Mouse (Mus musculus) cerebellum, postnatal 4 days (tissue): ENCODE results near the gene Il6ra.
"Not testable (repeated sequence)": the region's sequence is repeated elsewhere in the genome, so short reads cannot be mapped to it uniquely, and the experiment has no call there.

Experiments used
- DNase-seq, 2 experiments: peaks; one replicate each; pipeline ENCODE4 v3.0.0; 2022; ENCODE audit warnings: low spot score in 2 of 2, mixed read lengths in 1 of 2

Gene Il6ra

DNA sequence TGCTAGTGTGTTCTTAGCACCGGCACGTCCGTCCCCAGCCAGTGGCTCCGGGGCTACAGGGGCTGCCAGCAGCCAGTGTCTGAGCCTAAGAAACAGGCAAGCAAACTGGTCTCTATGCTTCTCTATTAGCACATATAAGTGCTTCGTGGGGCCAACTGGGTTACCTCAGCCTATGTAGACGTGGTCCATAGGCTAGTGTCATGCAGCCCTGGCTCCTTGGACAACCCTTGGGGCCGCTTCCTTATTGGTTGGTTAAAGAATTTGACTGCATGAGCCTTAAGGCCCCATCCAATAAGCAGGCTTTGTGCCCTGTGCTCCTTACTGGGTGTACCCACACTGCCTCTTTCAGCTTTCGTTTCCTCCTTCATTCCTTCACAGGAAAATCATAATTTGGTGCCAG lies 37.2 kb downstream of the Il6ra start:
- DNase-seq = no peak

DNA sequence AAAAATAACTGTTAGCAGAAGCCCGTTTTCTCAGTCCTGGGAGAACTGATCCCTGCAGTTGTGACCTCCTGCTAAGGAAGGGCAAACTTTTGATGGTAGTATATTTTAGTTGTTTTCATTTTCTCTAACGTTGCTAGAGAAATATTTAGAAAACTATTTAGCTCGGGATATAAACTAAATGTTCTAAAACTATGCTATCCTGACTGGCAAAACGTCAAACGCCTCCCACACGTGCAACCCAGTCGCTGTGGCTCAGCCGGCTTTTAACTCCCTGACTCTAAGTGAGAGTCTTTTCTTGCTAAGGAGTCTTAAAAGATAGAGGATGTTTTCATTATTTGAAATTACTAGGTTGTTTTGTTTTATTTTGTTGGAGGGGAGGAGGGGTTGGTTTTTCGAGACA lies 38.0 kb downstream of the Il6ra start:
- DNase-seq = no peak

DNA sequence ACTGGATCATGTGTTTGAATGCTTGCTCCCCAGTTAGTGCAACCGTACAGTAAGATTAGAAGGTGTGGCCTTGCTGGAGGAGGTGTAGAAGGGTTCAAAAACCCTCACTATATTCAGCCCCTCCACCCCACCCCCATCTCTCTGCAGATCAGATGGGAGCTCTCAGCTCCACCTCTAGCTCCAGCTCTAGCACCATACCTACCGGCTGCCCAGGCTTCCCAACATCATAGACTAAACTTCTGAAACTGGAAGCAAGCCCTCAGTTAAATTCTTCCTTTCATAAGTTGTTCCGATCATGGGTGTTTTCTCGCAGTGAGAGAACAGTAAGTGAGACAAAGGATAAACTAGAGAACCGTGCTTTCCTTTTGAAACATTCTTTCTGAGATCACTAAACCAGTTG lies 38.9 kb downstream of the Il6ra start:
- no peak for DNase-seq

DNA sequence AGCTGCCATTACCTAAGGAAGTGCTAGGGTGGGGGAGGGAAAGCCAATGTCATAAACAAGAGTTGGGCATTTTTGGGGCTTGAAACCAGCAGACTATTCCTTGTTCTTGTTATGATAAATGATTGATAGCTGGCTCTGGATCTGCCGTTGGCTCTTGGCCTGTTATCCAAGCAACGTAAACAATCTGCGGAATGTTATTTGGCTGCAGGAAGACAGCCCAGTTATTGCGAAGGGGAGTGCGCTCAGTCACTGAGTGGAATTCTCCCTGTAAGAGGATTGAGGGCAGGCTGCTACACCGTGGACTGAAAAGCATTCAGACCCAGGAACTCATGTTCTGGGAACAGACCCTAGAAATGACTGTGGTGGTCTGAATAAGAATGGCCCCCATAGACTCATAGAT lies 40.3 kb downstream of the Il6ra start:
- peak in 1 of 2 experiments; percentile 13 for DNase-seq

DNA sequence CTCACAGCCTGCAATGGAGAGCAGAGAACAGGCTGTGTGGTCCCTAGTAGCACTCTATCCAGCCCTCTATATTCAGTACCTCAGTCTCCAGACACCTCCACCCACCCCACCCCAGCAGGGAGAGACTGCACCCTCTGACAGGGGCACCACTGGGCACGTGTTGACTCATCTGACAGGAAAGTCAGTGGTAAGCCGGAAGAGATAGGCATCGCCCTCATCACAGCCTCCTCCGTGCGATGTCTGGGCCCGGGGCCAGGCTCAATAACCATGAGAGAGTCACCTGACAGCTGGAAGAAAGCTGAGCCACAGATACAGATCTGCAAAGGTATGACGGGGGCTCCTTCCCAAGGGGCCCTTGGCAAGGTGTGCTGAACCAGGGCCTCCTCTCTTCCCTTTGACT lies 40.8 kb downstream of the Il6ra start:
- DNase-seq = no peak

DNA sequence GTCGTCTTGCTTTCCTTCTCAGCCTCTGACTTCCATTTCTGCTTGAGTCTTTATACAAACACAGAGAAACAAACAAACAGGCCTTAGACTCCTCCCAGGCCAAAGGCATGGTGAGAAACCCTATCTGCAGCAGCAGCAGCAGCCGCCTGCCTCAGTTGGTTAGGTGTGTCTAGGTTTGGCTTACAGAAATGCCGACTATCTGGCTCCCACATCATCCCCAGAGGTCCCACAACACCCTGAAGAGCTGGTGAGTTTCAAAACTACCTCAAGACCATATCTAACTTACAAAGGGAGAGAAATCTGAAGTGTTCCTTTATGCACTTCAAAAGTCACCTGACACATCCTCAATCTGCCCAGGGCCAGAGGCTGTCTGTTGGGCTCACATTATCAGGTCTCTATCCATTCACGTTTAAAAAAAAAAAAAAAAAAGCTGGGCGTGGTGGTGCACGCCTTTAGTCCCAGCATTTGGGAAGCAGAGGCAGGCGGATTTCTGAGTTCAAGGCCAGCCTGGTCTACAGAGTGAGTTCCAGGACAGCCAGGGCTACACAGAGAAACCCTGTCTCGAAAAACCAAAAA lies 41.6 kb downstream of the Il6ra start:
- DNase-seq = no peak

DNA sequence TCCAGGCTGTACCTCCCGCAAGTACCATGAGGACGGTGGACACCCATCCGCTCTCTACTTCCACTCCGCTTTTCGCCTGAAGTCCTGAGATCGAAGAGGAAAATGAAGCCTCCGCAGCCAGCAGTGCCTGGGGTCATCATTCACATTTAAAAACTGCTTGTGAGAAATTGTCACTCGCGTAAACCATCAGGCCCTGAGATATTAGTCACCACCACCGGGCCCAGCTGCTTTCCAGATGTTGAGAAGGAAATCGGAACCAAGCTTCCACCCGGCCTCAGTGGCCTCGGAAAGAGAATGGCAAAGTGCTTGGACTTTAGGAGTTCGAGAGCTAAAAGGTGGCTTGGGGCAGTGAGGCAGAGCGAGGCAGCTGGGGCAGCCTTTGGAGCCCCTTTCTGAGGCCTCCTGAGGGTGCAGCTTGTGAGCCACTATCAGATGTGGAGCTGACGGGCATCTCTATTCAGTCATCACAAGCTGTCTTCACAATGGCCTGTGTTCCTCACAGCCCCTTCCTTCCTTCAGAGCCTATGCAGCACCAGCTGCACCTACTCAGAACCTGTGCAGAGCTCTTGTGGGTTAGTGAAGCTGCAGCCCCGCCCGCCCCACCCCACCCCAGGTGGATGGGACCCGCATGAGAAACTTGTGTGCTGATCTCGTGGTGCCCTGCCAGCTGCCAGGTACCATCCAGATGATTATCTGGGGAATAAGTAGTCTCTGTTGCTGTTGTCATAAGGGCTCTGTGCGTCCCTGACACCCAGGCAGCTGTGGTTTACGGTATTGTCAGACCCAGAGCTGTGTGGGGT lies 42.3 kb downstream of the Il6ra start:
- no peak for DNase-seq

DNA sequence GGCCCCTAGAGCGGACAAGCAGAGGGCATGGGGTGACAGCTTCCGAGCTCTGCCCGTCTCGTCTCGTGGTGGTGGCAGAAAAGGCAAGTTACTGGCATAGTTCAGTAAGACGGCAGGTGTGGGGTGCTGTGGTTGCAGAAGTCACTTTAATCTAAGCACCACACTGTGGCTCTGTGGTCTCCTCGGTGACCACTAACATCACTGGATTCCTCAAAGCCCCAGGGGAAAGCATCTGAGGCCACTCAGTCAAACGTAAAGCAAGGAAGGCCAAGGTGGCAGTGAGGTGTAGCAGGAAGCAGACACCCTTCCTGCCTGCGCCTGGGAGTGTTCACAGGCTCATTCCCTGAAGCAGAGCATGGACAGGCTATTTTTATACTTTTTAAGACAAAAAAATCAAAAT lies 43.4 kb downstream of the Il6ra start:
- DNase-seq = no peak

DNA sequence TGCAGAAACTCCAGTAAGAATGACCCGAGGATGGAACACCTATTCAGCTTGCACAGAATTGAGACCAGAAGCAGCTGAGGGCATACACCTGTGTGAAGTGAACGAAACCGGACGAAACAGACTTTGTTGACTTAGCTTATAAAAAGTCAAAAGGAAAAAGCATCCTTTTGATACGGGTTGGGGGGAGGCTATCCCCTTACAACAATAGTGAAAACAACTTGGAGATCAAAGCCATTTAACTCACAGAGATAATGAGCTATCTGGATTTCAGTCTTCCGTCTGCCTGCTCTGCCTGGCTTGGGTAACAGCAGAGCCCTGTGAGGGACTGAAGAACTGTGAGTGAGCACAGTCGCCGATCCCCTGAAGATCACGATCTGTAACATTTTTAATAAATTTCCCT lies 44.0 kb downstream of the Il6ra start:
- no peak for DNase-seq

DNA sequence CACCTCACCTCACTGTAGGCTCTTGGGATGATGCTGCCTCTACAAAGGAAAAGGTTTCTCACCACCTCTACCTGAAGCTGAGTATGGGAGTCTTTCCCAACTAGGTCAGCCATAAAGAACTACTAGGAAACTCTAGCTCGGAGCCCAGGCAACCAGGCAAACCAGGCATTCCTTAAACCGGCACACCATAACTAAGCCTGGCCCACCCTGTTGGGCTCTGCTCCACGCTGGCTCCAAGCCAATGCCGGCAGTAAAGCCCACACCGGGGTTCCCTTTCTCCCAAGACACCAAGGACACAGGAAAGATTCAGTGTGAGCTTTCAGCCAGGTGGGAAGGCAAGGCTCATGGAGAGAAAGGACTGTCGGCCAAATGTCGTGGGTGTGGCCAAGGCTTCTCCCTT lies 44.6 kb downstream of the Il6ra start:
- peak in 1 of 2 experiments; percentile 36 for DNase-seq

DNA sequence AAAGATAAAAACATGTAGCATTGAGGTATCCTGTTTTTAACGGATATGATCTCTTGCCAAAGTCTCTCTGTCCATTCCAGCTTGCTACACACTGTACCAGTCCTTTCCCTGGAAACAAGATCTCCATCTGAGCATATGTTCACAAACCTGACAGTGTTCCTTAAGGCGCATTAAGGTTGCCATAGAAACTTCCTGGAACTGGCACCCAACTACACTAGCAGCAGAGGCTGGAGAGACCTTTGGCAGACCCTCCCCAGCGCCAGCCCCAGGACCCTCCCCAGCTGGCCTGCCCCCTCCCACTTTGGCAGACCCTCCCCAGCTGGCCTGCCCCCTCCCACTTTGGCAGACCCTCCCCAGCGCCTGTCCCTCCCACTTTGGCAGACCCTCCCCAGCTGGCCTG lies 45.3 kb downstream of the Il6ra start:
- DNase-seq = peak in 1 of 2 experiments; percentile 35

DNA sequence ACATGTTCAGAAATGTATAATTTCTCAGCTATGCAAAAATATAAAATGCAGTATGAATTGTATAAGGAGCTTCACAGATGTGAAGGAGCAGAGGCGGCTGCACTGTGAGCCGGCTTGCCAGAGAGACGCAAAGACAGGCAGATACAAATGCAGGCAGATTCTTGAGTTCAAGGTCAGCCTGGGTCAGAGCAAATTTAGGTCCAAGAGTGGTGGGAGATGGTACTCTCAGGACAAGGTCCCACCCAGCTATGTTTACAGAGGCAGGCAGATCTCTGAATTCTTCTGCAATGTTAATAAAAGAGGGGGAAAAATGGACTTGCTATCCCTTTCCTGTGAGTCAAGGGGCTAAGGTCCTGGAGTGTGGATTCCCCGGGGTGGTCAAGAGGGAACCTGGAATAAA lies 47.2 kb downstream of the Il6ra start:
- no peak for DNase-seq

DNA sequence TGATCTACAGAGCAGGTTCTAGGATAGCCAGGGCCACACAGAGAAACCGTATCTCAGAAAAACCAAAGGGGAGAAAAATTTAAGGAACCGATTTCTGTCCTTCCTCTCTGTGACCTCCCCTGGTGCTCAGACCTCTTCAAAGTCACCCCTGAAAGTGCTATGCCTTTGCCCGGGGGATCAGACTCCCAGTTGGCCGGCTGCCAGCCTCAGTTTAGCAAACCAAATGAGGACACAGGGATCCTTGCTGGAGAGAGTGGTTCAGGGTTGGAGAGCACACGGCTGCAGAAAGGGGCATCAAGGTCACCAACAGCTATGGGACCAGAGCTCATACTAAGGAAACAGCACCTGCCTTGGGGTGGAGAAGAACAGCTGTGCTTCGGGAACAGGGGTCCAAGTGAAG lies 48.0 kb downstream of the Il6ra start:
- no peak for DNase-seq

DNA sequence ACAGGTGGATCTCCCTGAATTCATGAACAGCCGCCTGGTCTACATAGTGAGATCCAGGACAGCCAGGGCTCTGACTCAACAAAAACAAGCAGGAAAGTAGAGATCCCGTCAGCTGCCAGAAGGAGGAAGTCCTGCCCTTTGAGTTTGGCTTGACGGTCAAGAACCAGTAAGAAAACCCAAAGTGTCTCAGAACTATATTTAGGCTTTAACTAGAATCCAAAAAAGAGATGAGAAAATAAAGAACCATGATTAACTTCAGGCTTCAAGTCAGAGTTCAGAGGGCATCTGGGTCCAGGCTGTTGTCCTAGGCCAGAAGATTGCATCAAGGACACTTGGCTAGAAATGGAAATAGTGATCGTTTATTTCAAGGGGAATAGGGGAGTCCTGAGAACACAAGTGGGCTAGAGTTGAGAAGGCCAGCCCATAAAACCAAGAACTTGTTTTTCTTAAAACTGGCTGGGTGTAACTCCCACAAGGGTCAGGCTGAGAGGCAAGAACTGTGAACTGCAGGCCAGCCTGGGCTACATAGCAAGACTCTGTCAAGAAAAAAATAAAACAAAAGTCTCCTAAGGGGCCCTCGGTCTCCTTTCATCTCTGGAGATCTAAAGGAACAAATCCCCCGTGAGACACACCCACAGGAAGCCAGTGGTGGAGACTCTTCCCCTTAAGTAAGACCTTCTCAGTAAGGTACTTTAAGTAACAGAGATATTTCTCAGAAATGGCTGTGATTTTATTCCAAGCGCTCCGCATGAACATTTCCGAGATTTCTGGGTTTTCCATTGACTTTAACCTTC lies 49.1 kb downstream of the Il6ra start:
- DNase-seq = no peak

DNA sequence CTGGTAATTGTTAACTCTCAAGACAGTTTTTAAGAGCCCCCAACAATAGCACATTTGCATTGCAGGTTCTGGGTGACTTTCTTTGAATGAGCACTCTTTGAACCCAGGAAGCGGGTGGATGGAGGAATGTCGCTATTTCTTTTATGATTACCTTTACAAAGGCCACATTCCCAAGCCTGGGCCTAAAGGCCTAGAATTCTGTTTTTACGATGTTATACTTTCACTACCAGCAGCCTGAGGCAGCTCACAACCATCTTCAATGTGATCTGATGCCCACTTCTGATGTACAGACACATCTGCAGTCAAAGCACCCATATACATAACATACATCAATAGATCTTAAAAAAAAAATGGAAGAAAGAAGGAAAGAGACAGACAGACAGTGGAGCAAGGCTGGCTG lies 49.7 kb downstream of the Il6ra start:
- DNase-seq = not testable (repeated sequence)

DNA sequence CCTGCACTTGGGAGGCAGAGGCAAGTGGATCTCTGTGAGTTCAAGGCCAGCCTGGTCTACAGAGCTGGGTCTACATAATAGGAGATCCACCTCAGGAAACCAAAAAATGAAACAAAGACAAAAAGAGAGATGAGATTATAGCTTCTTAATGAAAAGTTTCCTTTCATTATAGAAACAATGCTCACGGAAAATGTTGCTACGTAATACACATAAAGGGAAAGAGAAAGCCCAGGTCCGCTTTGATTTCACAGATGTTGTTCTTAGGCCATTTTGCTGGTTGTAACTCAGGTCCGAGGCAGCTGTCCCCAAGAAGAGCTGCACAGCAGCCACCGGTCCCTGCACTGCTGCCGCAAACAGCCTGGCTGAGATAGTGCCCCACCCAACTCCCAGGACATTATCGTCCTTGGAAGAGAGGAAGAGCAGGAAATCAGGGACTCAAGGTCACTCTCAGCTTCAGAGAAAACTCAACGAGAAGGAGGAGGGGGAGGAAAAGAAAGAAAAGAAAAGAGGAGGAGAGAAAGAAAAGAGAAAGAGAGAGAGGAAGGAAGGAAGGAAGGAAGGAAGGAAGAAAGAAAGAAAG lies 50.7 kb downstream of the Il6ra start:
- no peak for DNase-seq

DNA sequence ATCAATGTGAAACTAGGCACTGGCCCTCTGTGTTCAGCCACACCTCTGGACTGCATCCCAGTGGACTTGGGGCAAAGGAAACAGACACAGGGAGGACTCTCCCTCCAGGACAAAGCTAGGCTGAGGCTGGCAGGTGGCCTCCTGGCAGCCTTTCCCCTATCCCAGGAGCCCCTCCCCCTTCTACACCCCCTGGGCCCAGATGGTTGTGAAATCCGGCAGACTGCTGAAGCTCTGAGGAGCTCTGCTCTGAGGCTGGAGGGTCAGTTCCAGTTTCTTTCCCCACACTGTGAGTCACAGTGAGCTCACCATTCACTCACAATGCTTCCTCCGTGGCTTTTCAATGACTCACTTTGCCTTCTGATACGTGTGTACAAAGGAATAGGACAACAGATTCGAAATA lies 51.9 kb downstream of the Il6ra start:
- peak in 1 of 2 experiments; percentile 62 for DNase-seq

DNA sequence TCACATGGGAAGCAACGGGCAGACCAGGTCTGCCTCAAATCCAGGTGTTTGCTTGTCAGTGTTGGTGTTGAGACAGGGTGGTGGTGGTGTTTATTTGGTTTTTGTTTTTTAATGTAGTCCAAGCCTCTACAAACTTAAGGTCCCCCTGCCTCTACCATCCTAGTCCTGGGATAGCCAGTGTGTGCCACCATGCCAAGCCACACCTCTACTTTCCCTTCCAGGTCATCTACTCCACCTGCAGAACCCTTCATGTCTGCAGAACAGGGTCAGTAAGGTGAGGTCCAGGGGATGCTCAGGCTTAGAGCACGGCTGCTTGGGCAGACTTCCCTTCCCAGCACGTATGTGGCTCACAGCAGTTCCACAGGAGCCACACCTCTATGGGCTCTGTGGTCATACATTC lies 52.7 kb downstream of the Il6ra start:
- DNase-seq = no peak

DNA sequence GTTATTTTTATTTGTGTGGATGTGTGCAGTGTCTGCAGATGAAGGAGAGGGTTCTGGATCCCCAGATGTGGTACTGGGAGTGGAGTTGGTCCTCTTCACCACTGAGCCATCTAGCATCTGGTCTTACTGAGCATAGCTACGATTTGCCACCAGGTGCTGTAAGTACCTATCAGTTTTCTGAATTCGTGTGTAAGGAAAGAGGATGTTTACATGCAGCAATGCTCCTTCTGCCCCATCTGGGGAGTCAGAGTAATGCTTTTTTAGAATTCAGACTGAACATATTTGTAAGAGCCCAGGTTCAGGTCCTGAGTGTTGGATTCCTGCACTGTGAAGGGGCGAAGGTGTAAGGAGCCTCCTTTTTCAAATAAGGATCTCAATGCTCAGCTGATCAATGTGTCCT lies 53.1 kb downstream of the Il6ra start:
- DNase-seq = no peak

DNA sequence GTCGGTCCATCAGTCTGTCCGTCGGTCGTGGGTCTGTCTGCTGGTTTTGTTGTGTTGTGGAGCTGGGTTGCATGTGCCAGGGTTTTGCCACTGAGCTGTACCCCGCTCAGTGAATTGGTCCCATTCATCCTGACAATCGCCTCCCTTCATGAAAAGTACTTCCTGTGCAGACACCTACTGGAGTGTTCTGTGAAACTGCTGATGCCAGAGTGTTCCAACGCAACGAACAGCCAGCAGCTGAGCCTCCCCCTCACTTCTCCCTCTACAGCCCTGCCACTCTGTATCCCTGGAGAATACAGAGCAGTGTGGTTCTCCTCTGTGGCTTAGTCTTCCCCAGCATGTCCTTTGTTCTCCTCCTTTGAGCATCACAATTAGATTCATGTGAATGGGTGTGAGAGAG lies 54.1 kb downstream of the Il6ra start:
- DNase-seq = no peak

DNA sequence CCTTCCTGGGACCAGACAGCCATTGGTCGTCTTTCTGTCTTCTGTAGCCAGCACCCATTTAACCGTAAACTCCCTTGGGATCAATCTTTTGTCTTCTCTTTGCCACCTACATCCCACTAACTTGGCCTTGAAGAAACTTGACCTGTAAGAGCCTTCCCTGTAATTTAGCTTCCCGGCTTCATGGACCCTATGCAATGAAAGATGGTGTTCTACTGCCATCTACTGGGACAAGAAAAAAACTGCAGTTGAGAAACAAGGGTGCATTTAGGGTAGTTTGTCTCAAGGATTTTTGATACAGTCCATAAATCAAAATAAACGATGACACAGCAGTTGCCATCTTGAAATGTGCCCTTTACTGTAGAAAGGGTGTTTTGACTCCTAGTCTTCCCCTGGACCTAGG lies 54.9 kb downstream of the Il6ra start:
- no peak for DNase-seq

DNA sequence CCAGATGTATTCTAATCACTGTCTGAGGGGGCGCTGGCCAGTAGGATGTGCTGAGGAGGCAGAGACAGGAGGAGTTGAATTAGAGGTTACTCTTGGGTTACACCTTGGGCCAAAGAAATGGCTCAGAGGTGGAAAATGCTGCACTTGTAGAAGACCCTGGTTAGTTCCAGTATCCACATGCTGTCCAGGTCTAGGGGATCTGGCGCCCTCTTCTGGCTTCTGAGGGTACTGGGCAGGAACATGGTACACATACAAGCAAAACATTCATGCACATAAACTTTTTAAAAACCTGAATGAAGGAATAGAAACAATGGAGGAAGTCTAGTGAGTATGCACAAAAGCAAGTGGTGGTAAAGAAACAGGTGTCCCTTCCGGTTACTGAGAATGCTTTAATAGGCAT lies 55.6 kb downstream of the Il6ra start:
- DNase-seq = peak in 1 of 2 experiments; percentile 32

DNA sequence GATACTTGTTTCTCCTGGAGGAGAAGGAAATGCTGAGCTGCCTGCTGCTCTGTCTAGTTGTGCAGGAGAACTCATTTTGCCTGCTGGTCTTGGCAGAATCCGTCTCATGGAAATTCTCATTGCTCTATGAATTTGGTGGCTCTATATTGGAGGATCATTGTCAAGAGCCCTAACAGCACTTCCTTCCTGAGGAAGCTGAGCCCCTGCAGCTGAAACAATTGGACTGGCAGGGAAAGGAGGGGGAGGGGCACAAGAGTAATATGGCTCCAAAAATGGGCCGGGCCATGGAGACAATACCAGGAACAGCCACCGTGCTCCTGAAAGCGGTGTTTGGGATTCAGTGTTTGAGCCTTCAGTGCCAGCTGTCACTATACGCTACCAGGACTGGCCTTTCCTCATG lies 59.2 kb downstream of the Il6ra start:
- DNase-seq = no peak
